Mouse (Mus musculus) heart, adult 2 months (tissue): ENCODE data around the gene Gpr6. TPM values are rescaled to one million over a fixed set of nuclear protein-coding genes. Genes with fewer than 3 reads are reported as not detected.
A peak's percentile ranks its signal among the peaks of the same experiment; 100 is the strongest.

ENCODE experiments used
- DNase-seq, 2 experiments: peaks; one replicate each; pipeline ENCODE4 v3.0.0; 2021
- H3K27ac ChIP-seq: fragments of 200-600 bp; 2 replicates; pipeline ENCODE4 v1.8.1; 2022
- H3K27me3 ChIP-seq: fragments of 200-500 bp; 2 replicates; pipeline ENCODE4 v1.6.1; 2012; ENCODE audit warnings: mild to moderate bottlenecking, low read length, inconsistent platforms, mixed read lengths; ENCODE audit not compliant: control insufficient read depth, insufficient read depth
- H3K36me3 ChIP-seq: fragments of 200-500 bp; 2 replicates; pipeline ENCODE4 v1.6.1; 2012; ENCODE audit warnings: low read length, inconsistent platforms; ENCODE audit not compliant: control insufficient read depth, insufficient read depth
- H3K4me1 ChIP-seq: fragments of 200-500 bp; 2 replicates; pipeline ENCODE4 v1.6.1; 2011; ENCODE audit warnings: low read length; ENCODE audit not compliant: control insufficient read depth, insufficient read depth
- H3K4me3 ChIP-seq: fragments of 200-600 bp; 2 replicates; pipeline ENCODE4 v1.8.1; 2022
- H3K79me2 ChIP-seq: fragments of 200-500 bp; replicated peaks from 2 replicates; pipeline ENCODE4 v1.6.1; 2012; ENCODE audit warnings: mild to moderate bottlenecking, inconsistent platforms, low read length, moderate library complexity, mixed read lengths; ENCODE audit not compliant: control insufficient read depth, insufficient read depth
- H3K9ac ChIP-seq: fragments of 200-500 bp; 2 replicates; pipeline ENCODE4 v1.6.1; 2012; ENCODE audit warnings: low read depth, mild to moderate bottlenecking, control low read depth, inconsistent platforms, low read length, mixed read lengths
- CTCF ChIP-seq: fragments of 200-600 bp; IDR thresholded peaks from 2 replicates; pipeline ENCODE4 v1.8.1; 2022; ENCODE audit warnings: antibody characterized with exemption, mild to moderate bottlenecking, moderate library complexity
- EP300 ChIP-seq: fragments of 200-500 bp; IDR thresholded peaks from 2 replicates; pipeline ENCODE4 v1.6.1; 2011; ENCODE audit warnings: low read depth, low read length, control low read depth; ENCODE audit not compliant: insufficient read depth
- POLR2A ChIP-seq: fragments of 200-500 bp; IDR thresholded peaks from 2 replicates; pipeline ENCODE4 v1.6.1; 2011; ENCODE audit warnings: mild to moderate bottlenecking, low read depth, low read length, control low read depth; ENCODE audit not compliant: insufficient read depth
- WGBS: fragments of 180-500 bp; shearing (Covaris S2); methylation state at CpG from one replicate; pipeline ENCODE4 v1.1.7; 2018; 5-methylcytosine and 5-hydroxymethylcytosine counted together
- intact Hi-C: fragments of 180-260 bp; cut with DNase I; formaldehyde crosslinking; loops from one replicate; pipeline ENCODE4 v1.15.1; 2025
- polyA plus RNA-seq: library from polyadenylated mRNA; depleted of rRNA; stranded (reverse); fragments of >200 nt; gene quantifications from 2 replicates; pipeline ENCODE4 v1.2.3, GENCODE M21; 2012; rRNA removed
- total RNA-seq, 2 experiments: library from RNA; stranded (reverse); gene quantifications; 2 replicates each; pipeline ENCODE4 v1.2.3; 2021

Gene Gpr6
- total and polyA plus RNA-seq, 3 experiments: not detected

GRCm38 (mm10) chr10:41038476-41038875, 33.6 kb downstream of the Gpr6 start:
- DNase-seq: no peak
- 79% methylated on average over 6 of the region's 6 CpGs for WGBS
- H3K36me3 ChIP-seq: no peaks in the 10 kb centered on the region
- H3K27ac ChIP-seq: no peak overlapping the region
- no peaks in the 10 kb centered on the region for H3K4me1 ChIP-seq
- H3K27me3 ChIP-seq: no peaks in the 10 kb centered on the region
- H3K79me2 ChIP-seq: no peaks in the 10 kb centered on the region
- intact Hi-C loops: no loop called here
- H3K4me3 ChIP-seq: no peak overlapping the region
- TF ChIP-seq EP300 (no peak), POLR2A (no peak), CTCF (no peak)
- H3K9ac ChIP-seq: no peak overlapping the region

DNA sequence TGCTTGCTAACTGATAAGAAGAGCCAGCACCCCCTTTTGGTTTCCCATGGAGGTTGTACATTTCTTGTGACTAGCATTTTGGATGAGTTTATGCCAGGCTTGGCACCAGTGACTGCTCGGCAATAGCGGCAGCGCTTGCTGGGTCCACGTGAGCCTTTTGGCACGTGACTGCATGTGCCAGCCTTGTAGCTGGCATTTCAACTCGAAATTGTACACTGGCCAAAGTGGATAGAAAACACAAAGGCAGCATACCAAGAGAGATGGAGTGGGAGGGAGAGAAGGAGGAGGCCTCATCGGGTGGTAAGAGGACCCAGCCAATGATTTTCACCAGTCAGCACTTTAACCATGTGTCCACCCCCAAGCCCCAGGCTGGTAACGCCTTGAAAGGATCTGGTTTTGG, 34.4 kb downstream of the Gpr6 start:
- intact Hi-C loops: no loop called here
- TF ChIP-seq POLR2A (no peak), CTCF (no peak), EP300 (no peak)
- no peak overlapping the region for H3K4me3 ChIP-seq

GRCm38 (mm10) chr10:41032811-41033210, 39.3 kb downstream of the Gpr6 start:
- Histone ChIP-seq H3K36me3 (no peaks in the 10 kb centered on the region), H3K4me1 (no peaks in the 10 kb centered on the region), H3K9ac (no peak overlapping the region), H3K27ac (no peak overlapping the region), H3K79me2 (no peaks in the 10 kb centered on the region), H3K4me3 (no peak overlapping the region), H3K27me3 (no peaks in the 10 kb centered on the region)
- TF ChIP-seq EP300 (no peak), POLR2A (no peak)
- no peak for DNase-seq
- intact Hi-C loops: no loop called here
- WGBS: 85% methylated on average over 7 of the region's 7 CpGs

More for the DNA sequence above, 34.4 kb downstream of the Gpr6 start:
- H3K4me1 ChIP-seq: no peaks in the 10 kb centered on the region
- no peaks in the 10 kb centered on the region for H3K36me3 ChIP-seq
- H3K27me3 ChIP-seq: no peaks in the 10 kb centered on the region
- 57% methylated on average over 8 of the region's 8 CpGs for WGBS
- no peak overlapping the region for H3K9ac ChIP-seq
- peak in 1 of 2 experiments; percentile 23 for DNase-seq
- no peaks in the 10 kb centered on the region for H3K79me2 ChIP-seq
- H3K27ac ChIP-seq: no peak overlapping the region

GRCm38 (mm10) chr10:41024860-41025259, 47.2 kb downstream of the Gpr6 start:
- no peaks in the 10 kb centered on the region for H3K36me3 ChIP-seq
- no peaks in the 10 kb centered on the region for H3K27me3 ChIP-seq
- intact Hi-C loops: no loop called here
- 21% methylated on average over 1 of the region's 1 CpGs for WGBS
- H3K27ac ChIP-seq: no peak overlapping the region
- no peak for DNase-seq
- H3K79me2 ChIP-seq: no peaks in the 10 kb centered on the region
- no peak for TF ChIP-seq CTCF
- TF ChIP-seq POLR2A: no peak
- no peak overlapping the region for H3K9ac ChIP-seq
- H3K4me3 ChIP-seq: no peak overlapping the region
- H3K4me1 ChIP-seq: no peaks in the 10 kb centered on the region

- TF ChIP-seq POLR2A (no peak), EP300 (no peak)
- Histone ChIP-seq H3K36me3 (no peaks in the 10 kb centered on the region), H3K27ac (no peak overlapping the region), H3K4me1 (no peaks in the 10 kb centered on the region), H3K27me3 (no peaks in the 10 kb centered on the region), H3K4me3 (no peak overlapping the region), H3K79me2 (no peaks in the 10 kb centered on the region), H3K9ac (no peak overlapping the region)
- no peak for DNase-seq
- intact Hi-C loops: no loop called here
- 19% methylated on average over 1 of the region's 1 CpGs for WGBS
Observed at GRCm38 (mm10) chr10:41024406-41024805, 47.7 kb downstream of the Gpr6 start.

DNA sequence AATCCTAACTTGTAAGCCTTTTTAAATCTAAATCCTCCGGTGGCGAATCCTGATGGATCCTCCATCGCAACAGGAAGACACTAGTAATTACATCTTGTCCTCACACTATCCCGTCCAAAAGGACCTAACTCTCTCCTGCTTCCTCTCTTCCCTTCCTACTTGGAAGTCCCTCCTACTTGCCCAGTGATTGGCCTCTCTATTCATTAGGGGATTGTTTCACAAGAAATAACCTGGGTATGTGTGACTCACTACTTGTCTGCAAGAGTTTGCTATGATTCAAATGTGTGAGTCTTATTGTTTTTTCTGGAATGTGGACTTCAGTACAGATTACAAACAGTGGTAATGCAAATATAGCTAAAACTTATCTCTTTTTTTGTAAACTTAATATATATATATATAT, 49.9 kb downstream of the Gpr6 start:
- no peak overlapping the region for H3K4me3 ChIP-seq
- no peak for DNase-seq
- no peaks in the 10 kb centered on the region for H3K79me2 ChIP-seq
- no peaks in the 10 kb centered on the region for H3K4me1 ChIP-seq
- H3K9ac ChIP-seq: no peak overlapping the region
- no peaks in the 10 kb centered on the region for H3K36me3 ChIP-seq
- no peak for TF ChIP-seq CTCF
- no peak for TF ChIP-seq POLR2A
- no peak for TF ChIP-seq EP300
- H3K27me3 ChIP-seq: no peaks in the 10 kb centered on the region
- intact Hi-C loops: no loop called here
- 89% methylated on average over 4 of the region's 4 CpGs for WGBS
- H3K27ac ChIP-seq: no peak overlapping the region

Other genes with a start within 250 kb of the Gpr6 start
- 10 to 100 TPM; 18.6 to 19.3 TPM for gene Cdc40, start 189.0 kb downstream of the Gpr6 start, total RNA-seq
- gene Cdc40, start 189.0 kb downstream of the Gpr6 start, polyA plus RNA-seq: 8.6 and 19.1 TPM in 2 replicates
- gene Wasf1, start 188.8 kb downstream of the Gpr6 start, total RNA-seq: under 1 TPM; 0.43 to 0.63 TPM
- 0.47 and 0.53 TPM in 2 replicates for gene Wasf1, start 188.8 kb downstream of the Gpr6 start, polyA plus RNA-seq
- gene Fig4, start 231.0 kb upstream of the Gpr6 start, total RNA-seq: 10 to 100 TPM; 22.1 to 25.6 TPM
- 17.8 and 25.7 TPM in 2 replicates for gene Fig4, start 231.0 kb upstream of the Gpr6 start, polyA plus RNA-seq
- gene Ak9, start 231.7 kb upstream of the Gpr6 start, total RNA-seq: not detected
- 0.06 TPM in 1 of 2 replicates, not detected in the other for gene Ak9, start 231.7 kb upstream of the Gpr6 start, polyA plus RNA-seq